Mouse (Mus musculus) limb, embryonic 12.5 days (tissue): ENCODE measurements around the gene Hipk1. TPM values are rescaled to one million over a fixed set of nuclear protein-coding genes. Genes with fewer than 3 reads are reported as not detected.
"Not testable (repeated sequence)": the region's sequence is repeated elsewhere in the genome, so short reads cannot be mapped to it uniquely, and the experiment has no call there.

Experiments used
- ATAC-seq: fragments of 200-750 bp; cut with Nextera tagmentation; 2 replicates; pipeline ENCODE4 v1.8.0; 2017; ENCODE audit warnings: low read depth, moderate TSS enrichment; ENCODE audit not compliant: insufficient number of reproducible peaks, insufficient read depth, low FRiP score, low TSS enrichment
- H3K27ac ChIP-seq: fragments of 300-500 bp; sonication (generic); 2 replicates; pipeline ENCODE4 v1.5.1; 2016; ENCODE audit warnings: mild to moderate bottlenecking, moderate library complexity
- H3K27me3 ChIP-seq: fragments of 300-500 bp; sonication (generic); 2 replicates; pipeline ENCODE4 v1.6.1; 2016; ENCODE audit warnings: mild to moderate bottlenecking, moderate library complexity
- H3K36me3 ChIP-seq: fragments of 300-500 bp; sonication (generic); 2 replicates; pipeline ENCODE4 v1.6.1; 2016; ENCODE audit warnings: mild to moderate bottlenecking, moderate library complexity
- H3K4me1 ChIP-seq: fragments of 300-500 bp; sonication (generic); replicated peaks from 2 replicates; pipeline ENCODE4 v1.6.1; 2016
- H3K4me2 ChIP-seq: fragments of 300-500 bp; sonication (generic); 2 replicates; pipeline ENCODE4 v1.6.1; 2016; ENCODE audit warnings: mild to moderate bottlenecking, moderate library complexity
- H3K4me3 ChIP-seq: fragments of 300-500 bp; sonication (generic); replicated peaks from 2 replicates; pipeline ENCODE4 v1.5.1; 2016; ENCODE audit warnings: mild to moderate bottlenecking
- H3K9ac ChIP-seq: fragments of 300-500 bp; sonication (generic); replicated peaks from 2 replicates; pipeline ENCODE4 v1.6.1; 2016; ENCODE audit warnings: mild to moderate bottlenecking, moderate library complexity
- H3K9me3 ChIP-seq: fragments of 300-500 bp; sonication (generic); 2 replicates; pipeline ENCODE4 v1.6.1; 2016; ENCODE audit warnings: mild to moderate bottlenecking, moderate library complexity
- WGBS: fragments of 180-500 bp; shearing (Covaris S2); methylation state at CpG from one replicate; pipeline ENCODE4 v1.1.7; 2016; 5-methylcytosine and 5-hydroxymethylcytosine counted together
- polyA plus RNA-seq: library from polyadenylated mRNA; unstranded; fragments of >200 nt; fragmentation: Nextera tagmentation; extraction: Ambion mirVana; gene quantifications from 2 replicates; pipeline ENCODE4 v1.2.1, GENCODE M21; 2016

Gene Hipk1
- polyA plus RNA-seq, 1 experiment from 2014 or later = 12.6 TPM

- H3K27me3 ChIP-seq, H3K9ac ChIP-seq, H3K36me3 ChIP-seq, H3K27ac ChIP-seq, ATAC-seq, H3K9me3 ChIP-seq: not testable (repeated sequence)
- Histone ChIP-seq H3K4me3 (peak overlapping the region; percentile 97; the same call in 1 of the 2 replicates), H3K4me2 (peak overlapping the region; percentile 82), H3K4me1 (peaks cover 16% of the 10 kb centered on the region)
- WGBS = 77% methylated on average over 5 of the region's 5 CpGs
These were observed 696 bp upstream of the Hipk1 start for GRCm38 (mm10) chr3:103792111-103792406.

GRCm38 (mm10) chr3:103790346-103791145 is 817 bp downstream of the Hipk1 start:
- no peaks in the 10 kb centered on the region for H3K9me3 ChIP-seq
- under 1% methylated on average over 60 of the region's 61 CpGs for WGBS
- H3K36me3 ChIP-seq = no peaks in the 10 kb centered on the region
- peak overlapping the region; percentile 94 for H3K9ac ChIP-seq
- peak overlapping the region; percentile 82 for H3K4me2 ChIP-seq
- peaks cover 22% of the 10 kb centered on the region for H3K4me1 ChIP-seq
- H3K27ac ChIP-seq = peak overlapping the region; percentile 91
- peak; percentile 81 for ATAC-seq
- no peaks in the 10 kb centered on the region for H3K27me3 ChIP-seq
- H3K4me3 ChIP-seq = peak overlapping the region; percentile 97

- Histone ChIP-seq H3K4me2 (peak overlapping the region; percentile 82), H3K9ac (peak overlapping the region; percentile 94), H3K27me3 (no peaks in the 10 kb centered on the region), H3K9me3 (no peaks in the 10 kb centered on the region), H3K4me1 (peaks cover 28% of the 10 kb centered on the region), H3K36me3 (no peaks in the 10 kb centered on the region), H3K27ac (peak overlapping the region; percentile 91), H3K4me3 (peak overlapping the region; percentile 97)
- 4% methylated on average over 14 of the region's 14 CpGs for WGBS
- ATAC-seq = no peak
These were observed 1.4 kb downstream of the Hipk1 start for GRCm38 (mm10) chr3:103789891-103790345.

GRCm38 (mm10) chr3:103789096-103789495 is 2.3 kb downstream of the Hipk1 start:
- no peak overlapping the region for H3K9ac ChIP-seq

GRCm38 (mm10) chr3:103787225-103787624 is 4.1 kb downstream of the Hipk1 start:
- Histone ChIP-seq H3K4me2 (no peak overlapping the region), H3K9me3 (no peaks in the 10 kb centered on the region), H3K36me3 (no peaks in the 10 kb centered on the region), H3K27me3 (no peaks in the 10 kb centered on the region), H3K27ac (no peak overlapping the region), H3K4me3 (no peak overlapping the region), H3K4me1 (peaks cover 32% of the 10 kb centered on the region), H3K9ac (no peak overlapping the region)
- WGBS = 74% methylated on average over 7 of the region's 7 CpGs
- no peak for ATAC-seq

More at GRCm38 (mm10) chr3:103789096-103789495, 2.3 kb downstream of the Hipk1 start:
- WGBS = 82% methylated on average over 7 of the region's 7 CpGs
- peak overlapping the region; percentile 82 for H3K4me2 ChIP-seq
- ATAC-seq = no peak
- H3K9me3 ChIP-seq = no peaks in the 10 kb centered on the region
- no peak overlapping the region for H3K27ac ChIP-seq
- peaks cover 32% of the 10 kb centered on the region for H3K4me1 ChIP-seq
- no peaks in the 10 kb centered on the region for H3K27me3 ChIP-seq
- no peaks in the 10 kb centered on the region for H3K36me3 ChIP-seq
- no peak overlapping the region for H3K4me3 ChIP-seq

GRCm38 (mm10) chr3:103782844-103783609 is 8.3 kb downstream of the Hipk1 start:
- no peak overlapping the region for H3K4me3 ChIP-seq
- WGBS = 86% methylated on average over 4 of the region's 4 CpGs
- peaks cover 2% of the 10 kb centered on the region; the same call in 1 of the 2 replicates for H3K36me3 ChIP-seq
- no peak overlapping the region for H3K9ac ChIP-seq
- no peak overlapping the region for H3K27ac ChIP-seq
- no peak for ATAC-seq
- H3K27me3 ChIP-seq = no peaks in the 10 kb centered on the region
- H3K4me2 ChIP-seq = no peak overlapping the region
- no peaks in the 10 kb centered on the region for H3K9me3 ChIP-seq
- peaks cover 15% of the 10 kb centered on the region; the same call in 1 of the 2 replicates for H3K4me1 ChIP-seq

- WGBS = 85% methylated on average over 5 of the region's 5 CpGs
- ATAC-seq = no peak
- H3K9ac ChIP-seq = no peak overlapping the region
These were observed 10.6 kb downstream of the Hipk1 start for GRCm38 (mm10) chr3:103780777-103781176.

GRCm38 (mm10) chr3:103780271-103780670 is 11.1 kb downstream of the Hipk1 start:
- Histone ChIP-seq H3K4me1 (peaks cover 7% of the 10 kb centered on the region; the same call in 1 of the 2 replicates), H3K9ac (no peak overlapping the region), H3K27me3 (no peaks in the 10 kb centered on the region), H3K4me2 (no peak overlapping the region), H3K36me3 (peaks cover 25% of the 10 kb centered on the region), H3K4me3 (no peak overlapping the region), H3K27ac (no peak overlapping the region), H3K9me3 (no peaks in the 10 kb centered on the region)
- 85% methylated on average over 3 of the region's 3 CpGs for WGBS
- ATAC-seq = no peak

More at GRCm38 (mm10) chr3:103780777-103781176, 10.6 kb downstream of the Hipk1 start:
- no peak overlapping the region for H3K4me3 ChIP-seq
- H3K9me3 ChIP-seq = no peaks in the 10 kb centered on the region
- no peaks in the 10 kb centered on the region for H3K27me3 ChIP-seq
- no peak overlapping the region for H3K27ac ChIP-seq
- peaks cover 12% of the 10 kb centered on the region; the same call in 1 of the 2 replicates for H3K4me1 ChIP-seq
- no peak overlapping the region for H3K4me2 ChIP-seq
- H3K36me3 ChIP-seq = peaks cover 21% of the 10 kb centered on the region

- Histone ChIP-seq H3K27me3 (no peaks in the 10 kb centered on the region), H3K36me3 (peaks cover 25% of the 10 kb centered on the region), H3K4me2 (no peak overlapping the region), H3K4me1 (0 out of 2 replicates have a peak, but pooled peaks cover under 1% of the 10 kb centered on the region), H3K9me3 (no peaks in the 10 kb centered on the region), H3K27ac (no peak overlapping the region), H3K9ac (no peak overlapping the region), H3K4me3 (no peak overlapping the region)
- 89% methylated on average over 7 of the region's 7 CpGs for WGBS
- no peak for ATAC-seq
These were observed 12.2 kb downstream of the Hipk1 start for GRCm38 (mm10) chr3:103779183-103779582.

- H3K27me3 ChIP-seq = no peaks in the 10 kb centered on the region
- H3K4me3 ChIP-seq = no peak overlapping the region
- H3K9ac ChIP-seq = no peak overlapping the region
- ATAC-seq = no peak
- H3K36me3 ChIP-seq = peaks cover 29% of the 10 kb centered on the region
- 86% methylated on average over 6 of the region's 6 CpGs for WGBS
- H3K4me1 ChIP-seq = 0 out of 2 replicates have a peak, but pooled peaks cover 4% of the 10 kb centered on the region
- no peak overlapping the region for H3K4me2 ChIP-seq
- H3K9me3 ChIP-seq = no peaks in the 10 kb centered on the region
- no peak overlapping the region for H3K27ac ChIP-seq
These were observed 12.7 kb downstream of the Hipk1 start for GRCm38 (mm10) chr3:103778660-103779059.

- no peak overlapping the region for H3K9ac ChIP-seq
- ATAC-seq = no peak
- no peak overlapping the region for H3K4me3 ChIP-seq
- 90% methylated on average over 11 of the region's 11 CpGs for WGBS
- no peaks in the 10 kb centered on the region for H3K9me3 ChIP-seq
- H3K27me3 ChIP-seq = no peaks in the 10 kb centered on the region
- 0 out of 2 replicates have a peak, but pooled peaks cover 4% of the 10 kb centered on the region for H3K4me1 ChIP-seq
- no peak overlapping the region for H3K4me2 ChIP-seq
- peaks cover 31% of the 10 kb centered on the region for H3K36me3 ChIP-seq
- H3K27ac ChIP-seq = no peak overlapping the region
These were observed 13.4 kb downstream of the Hipk1 start for GRCm38 (mm10) chr3:103777940-103778339.
